Mouse (Mus musculus) thymus, postnatal 10 days (tissue): ENCODE measurements around the gene Uso1.
A peak's percentile ranks its signal among the peaks of the same experiment; 100 is the strongest.

Experiments
- DNase-seq, 2 experiments: peaks; one replicate each; pipeline ENCODE4 v3.0.0; 2021; ENCODE audit warnings: low spot score in 2 of 2

The Uso1 gene

GRCm38 (mm10) chr5:92239333-92240232 is 101.8 kb downstream of the Uso1 start:
- peak in 1 of 2 experiments; percentile 55 for DNase-seq

DNA sequence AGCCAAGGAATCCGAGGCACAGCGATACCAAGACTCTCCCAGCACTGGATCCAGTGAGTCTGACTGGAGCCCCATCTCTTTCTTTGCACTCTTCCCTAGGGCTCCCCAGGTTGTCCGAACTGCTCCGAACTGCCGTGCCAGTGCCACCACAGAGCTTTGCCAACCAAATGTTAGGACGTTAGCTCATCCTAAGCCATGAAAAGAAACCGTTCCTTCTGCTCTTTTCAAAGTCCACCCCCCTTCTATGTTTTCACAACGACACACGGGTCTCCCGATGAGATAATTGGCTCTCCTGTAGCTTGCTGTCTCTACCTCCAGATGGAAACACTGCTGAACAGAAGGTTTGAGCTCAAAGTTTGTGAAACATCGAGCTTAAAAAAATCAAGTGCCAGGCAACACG is 103.0 kb downstream of the Uso1 start:
- no peak for DNase-seq

GRCm38 (mm10) chr5:92244900-92245299 is 107.2 kb downstream of the Uso1 start:
- DNase-seq = no peak

GRCm38 (mm10) chr5:92245483-92245882 is 107.7 kb downstream of the Uso1 start:
- DNase-seq = peak; percentile 29 to 57

DNA sequence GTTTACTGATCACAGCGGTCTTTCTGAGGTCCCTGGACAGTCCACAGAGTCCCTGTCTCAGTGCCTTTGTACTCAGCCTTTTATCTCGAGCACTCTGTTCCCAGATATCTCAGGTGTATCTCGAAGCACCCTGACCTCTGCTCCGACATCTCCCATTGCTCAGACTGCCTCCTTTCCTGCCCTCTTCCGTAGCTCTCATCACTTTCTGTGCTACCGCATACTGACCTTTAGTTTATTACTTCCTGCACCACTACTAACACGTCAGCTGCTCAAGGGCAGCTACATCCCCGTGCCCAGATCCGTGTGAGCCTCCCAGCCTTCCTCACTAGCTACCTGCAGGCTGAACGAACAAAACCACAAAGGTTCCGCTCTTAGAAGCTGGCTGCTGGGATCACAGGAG is 110.9 kb downstream of the Uso1 start:
- no peak for DNase-seq

DNA sequence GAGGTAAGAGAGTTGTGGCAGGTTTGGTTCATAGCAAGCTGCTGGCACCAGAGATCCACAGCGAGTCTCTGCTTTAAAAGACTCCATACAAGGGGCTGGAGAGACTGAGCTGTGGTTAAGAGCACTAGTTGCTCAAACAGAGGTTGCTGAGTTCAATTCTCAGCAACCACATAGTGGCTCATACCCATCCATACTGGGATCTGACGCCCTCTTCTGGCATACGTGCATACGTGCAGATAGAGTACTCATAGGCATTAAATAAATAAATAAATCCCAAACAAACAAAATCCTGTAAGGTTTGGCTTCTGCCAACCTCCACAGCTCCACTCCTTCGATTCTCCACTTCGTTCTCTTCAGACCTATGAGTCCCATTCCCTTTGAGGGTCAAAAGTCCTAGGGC is 114.3 kb downstream of the Uso1 start:
- DNase-seq = no peak
